Mouse (Mus musculus) limb, embryonic 14.5 days (tissue): ENCODE measurements at regions not wholly inside any gene's neighbourhood (a gene's known extent, or its start where the extent isn't known, plus 50 kb on each side); places are given as distances from the start of the nearest gene placed in this dataset.
"Not testable (repeated sequence)": the region's sequence is repeated elsewhere in the genome, so short reads cannot be mapped to it uniquely, and the experiment has no call there.

Experiments used
- ATAC-seq: fragments of 200-750 bp; cut with Nextera tagmentation; 2 replicates; pipeline ENCODE4 v1.8.0; 2017; ENCODE audit warnings: low read depth, moderate number of reproducible peaks, moderate TSS enrichment; ENCODE audit not compliant: low FRiP score
- DNase-seq: peaks from one replicate; pipeline ENCODE4 v3.0.0-alpha.2; 2015; ENCODE audit warnings: low spot score
- H3K27ac ChIP-seq: fragments of 300-500 bp; sonication (generic); replicated peaks from 2 replicates; pipeline ENCODE4 v1.5.1; 2014; ENCODE audit warnings: low read depth, mild to moderate bottlenecking, low read length, moderate library complexity, mixed read lengths
- H3K27me3 ChIP-seq: fragments of 300-500 bp; sonication (generic); 2 replicates; pipeline ENCODE4 v1.6.1; 2014; ENCODE audit warnings: low read length, mixed read lengths; ENCODE audit not compliant: control insufficient read depth, insufficient read depth
- H3K36me3 ChIP-seq: fragments of 300-500 bp; sonication (generic); 2 replicates; pipeline ENCODE4 v1.6.1; 2014; ENCODE audit warnings: mild to moderate bottlenecking, low read length, moderate library complexity, mixed read lengths; ENCODE audit not compliant: control insufficient read depth, insufficient read depth
- H3K4me1 ChIP-seq: fragments of 300-500 bp; sonication (generic); 2 replicates; pipeline ENCODE4 v1.6.1; 2014; ENCODE audit warnings: antibody characterized with exemption, low read length, mixed read lengths; ENCODE audit not compliant: control insufficient read depth, insufficient read depth
- H3K4me2 ChIP-seq: fragments of 300-500 bp; sonication (generic); replicated peaks from 2 replicates; pipeline ENCODE4 v1.6.1; 2014; ENCODE audit warnings: low read depth, mild to moderate bottlenecking, low read length, moderate library complexity; ENCODE audit not compliant: severe bottlenecking
- H3K4me3 ChIP-seq: fragments of 300-500 bp; sonication (generic); replicated peaks from 2 replicates; pipeline ENCODE4 v1.5.1; 2014; ENCODE audit warnings: low read length
- H3K9ac ChIP-seq: fragments of 300-500 bp; sonication (generic); 2 replicates; pipeline ENCODE4 v1.6.1; 2014; ENCODE audit warnings: mild to moderate bottlenecking, low read depth, low read length, moderate library complexity; ENCODE audit not compliant: severe bottlenecking
- H3K9me3 ChIP-seq: fragments of 300-500 bp; sonication (generic); 2 replicates; pipeline ENCODE4 v1.6.1; 2016; ENCODE audit warnings: low read length; ENCODE audit not compliant: control insufficient read depth
- POLR2A ChIP-seq: fragments of 200-500 bp; IDR thresholded peaks from 2 replicates; pipeline ENCODE4 v1.8.0; 2012; ENCODE audit warnings: inconsistent platforms, mild to moderate bottlenecking, moderate library complexity, borderline replicate concordance; ENCODE audit not compliant: insufficient read depth, insufficient read length; ENCODE audit errors: extremely low read depth
- WGBS: fragments of 180-500 bp; shearing (Covaris S2); extraction: QIAGEN DNeasy Blood & Tissue Kit; methylation state at CpG from one replicate; pipeline ENCODE4 v1.1.7; 2014; 5-methylcytosine and 5-hydroxymethylcytosine counted together

DNA sequence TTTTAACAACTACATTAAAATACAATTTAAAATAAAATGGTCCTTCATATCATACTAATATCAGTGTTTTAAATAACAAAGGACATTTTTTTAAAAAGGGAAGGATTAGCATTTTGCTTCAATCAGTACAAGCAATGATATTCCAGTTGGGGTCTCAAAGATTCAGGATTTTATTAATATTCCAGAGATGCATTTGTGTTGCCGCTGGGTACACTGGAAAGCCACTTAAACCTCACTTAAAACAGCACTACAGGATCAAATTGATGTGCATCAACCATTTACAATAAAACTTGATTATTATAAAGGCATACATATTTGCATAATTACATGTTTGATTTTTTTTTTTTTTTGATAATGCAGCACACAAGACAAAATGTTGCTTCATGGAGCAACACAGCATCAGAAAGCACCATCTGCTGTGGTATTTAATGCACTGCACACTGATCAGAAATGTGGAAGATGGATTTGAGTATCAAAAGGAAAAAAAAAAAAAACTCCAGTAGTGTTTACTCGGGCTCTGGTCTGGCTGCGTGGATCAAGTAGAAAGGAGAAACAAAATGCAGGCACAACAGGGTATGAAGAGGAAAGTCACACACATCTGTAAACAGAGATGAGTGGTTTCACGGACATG is 558.6 kb upstream of the Ptbp2 start:
- TF ChIP-seq POLR2A, result no peak
- Histone ChIP-seq H3K9ac (no peak overlapping the region), H3K27ac (no peak overlapping the region), H3K4me3 (no peak overlapping the region), H3K4me1 (no peaks in the 10 kb centered on the region), H3K4me2 (no peak overlapping the region), H3K27me3 (no peaks in the 10 kb centered on the region), H3K9me3 (no peaks in the 10 kb centered on the region), H3K36me3 (no peaks in the 10 kb centered on the region)
- DNase-seq (no peak), ATAC-seq (no peak)
- 76% methylated on average over 4 of the region's 4 CpGs for WGBS

DNA sequence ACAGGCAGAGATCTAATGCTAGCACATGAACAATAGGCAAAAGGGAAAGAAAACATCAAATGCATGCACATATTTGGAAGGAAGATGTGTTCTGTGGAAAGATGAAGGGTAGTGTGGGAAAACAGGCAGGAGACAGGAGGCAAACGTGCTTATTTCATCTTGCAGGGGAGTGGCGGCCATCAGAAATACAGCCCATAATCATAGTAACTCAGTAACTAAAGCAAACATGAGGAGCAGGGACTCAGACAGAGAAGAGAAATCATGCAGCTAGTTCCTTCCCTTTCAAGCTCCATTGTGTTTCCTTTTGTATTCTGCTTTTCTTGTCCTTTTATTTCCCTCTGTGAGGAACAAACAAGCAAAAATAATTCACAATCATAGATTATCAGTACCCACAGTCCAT is 557.6 kb upstream of the Ptbp2 start:
- WGBS, result 71% methylated on average over 2 of the region's 2 CpGs

DNA sequence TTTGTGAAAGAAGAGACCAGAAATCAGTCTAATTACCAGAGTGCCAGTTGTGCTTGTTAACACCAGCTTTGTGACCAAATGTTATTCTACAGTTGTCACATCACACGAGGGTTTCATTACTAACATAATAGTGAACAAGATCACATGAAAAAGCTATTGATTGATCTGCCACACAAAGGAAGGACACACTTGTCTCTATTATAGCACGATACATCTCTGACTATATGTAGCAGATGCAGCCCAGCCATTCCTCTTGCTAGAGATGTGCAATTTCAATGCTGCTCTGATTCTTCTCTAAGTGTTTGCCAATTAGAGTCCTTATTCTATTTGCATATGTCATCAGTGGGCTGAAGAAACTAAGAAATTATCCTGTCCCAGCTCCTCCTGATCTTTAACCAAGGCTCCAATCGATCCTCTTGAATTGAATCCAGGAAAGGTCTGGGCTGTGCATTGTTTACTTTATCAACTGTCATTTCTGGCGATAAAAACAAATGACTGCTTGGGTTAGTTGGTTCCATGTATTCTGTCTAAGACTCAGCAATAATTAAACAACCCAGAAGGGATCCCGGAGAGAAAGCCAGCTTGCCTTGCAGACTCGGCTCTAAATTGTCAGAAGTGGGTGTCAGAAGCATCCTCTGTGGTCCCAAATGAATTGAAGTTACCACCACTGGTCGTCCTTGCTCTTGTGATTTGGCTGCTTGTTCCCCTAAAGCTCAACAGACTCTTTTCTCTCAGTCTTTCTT is 551.7 kb upstream of the Ptbp2 start:
- Histone ChIP-seq H3K27me3 (no peaks in the 10 kb centered on the region), H3K36me3 (no peaks in the 10 kb centered on the region), H3K27ac (no peak overlapping the region), H3K4me3 (no peak overlapping the region), H3K4me1 (no peaks in the 10 kb centered on the region), H3K4me2 (no peak overlapping the region), H3K9ac (no peak overlapping the region), H3K9me3 (no peaks in the 10 kb centered on the region)
- no peak for DNase-seq
- WGBS, result 65% methylated on average over 7 of the region's 7 CpGs
- no peak for TF ChIP-seq POLR2A
- ATAC-seq, result no peak

More for the DNA sequence above, 557.6 kb upstream of the Ptbp2 start:
- TF ChIP-seq POLR2A, result no peak
- Histone ChIP-seq H3K4me3 (no peak overlapping the region), H3K27me3 (no peaks in the 10 kb centered on the region), H3K4me1 (no peaks in the 10 kb centered on the region), H3K9ac (no peak overlapping the region), H3K27ac (no peak overlapping the region), H3K36me3 (no peaks in the 10 kb centered on the region), H3K9me3 (no peaks in the 10 kb centered on the region), H3K4me2 (no peak overlapping the region)
- ATAC-seq, result no peak
- DNase-seq, result no peak

DNA sequence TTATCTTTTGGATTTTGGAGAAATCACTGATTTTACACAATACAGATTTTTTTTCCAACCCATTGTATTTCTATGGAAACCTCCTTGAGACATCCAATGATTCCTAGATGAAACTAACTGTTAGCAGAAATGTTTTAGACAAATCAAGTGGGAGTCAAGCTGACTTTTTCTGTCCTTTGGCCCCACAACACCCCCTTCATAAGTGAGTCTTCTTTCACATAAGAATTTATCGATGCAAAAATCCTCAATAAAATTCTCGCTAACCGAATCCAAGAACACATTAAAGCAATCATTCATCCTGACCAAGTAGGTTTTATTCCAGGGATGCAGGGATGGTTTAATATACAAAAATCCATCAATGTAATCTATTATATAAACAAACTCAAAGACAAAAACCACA is 522.8 kb upstream of the Ptbp2 start:
- not testable (repeated sequence) for ATAC-seq
- WGBS, result 88% methylated on average over 3 of the region's 3 CpGs

DNA sequence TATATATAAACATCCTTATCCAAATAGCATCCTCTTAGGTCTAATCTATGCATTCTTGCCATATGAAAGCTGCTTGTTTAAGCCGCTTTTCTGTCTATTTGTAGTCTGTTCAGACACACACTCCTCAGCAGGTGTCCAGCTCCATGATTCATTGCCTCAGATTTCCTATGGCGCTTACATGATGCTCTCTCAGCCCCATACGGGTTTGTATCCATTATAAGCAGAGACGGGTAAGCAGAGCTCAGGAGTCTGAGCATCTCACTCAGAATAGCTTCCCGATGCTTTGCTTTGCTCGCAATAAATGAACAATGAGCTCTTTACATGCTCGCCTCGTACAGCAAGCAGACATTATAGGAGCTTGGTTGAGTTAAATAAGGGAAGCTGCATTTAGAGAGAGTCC is 521.3 kb upstream of the Ptbp2 start:
- H3K4me2 ChIP-seq, result no peak overlapping the region
- H3K4me1 ChIP-seq, result no peaks in the 10 kb centered on the region
- no peaks in the 10 kb centered on the region for H3K36me3 ChIP-seq
- 79% methylated on average over 8 of the region's 8 CpGs for WGBS
- H3K27ac ChIP-seq, result no peak overlapping the region
- no peak overlapping the region for H3K4me3 ChIP-seq
- no peak for TF ChIP-seq POLR2A
- H3K9me3 ChIP-seq, result no peaks in the 10 kb centered on the region
- ATAC-seq, result no peak
- no peak overlapping the region for H3K9ac ChIP-seq
- no peaks in the 10 kb centered on the region for H3K27me3 ChIP-seq
- no peak for DNase-seq

More for the DNA sequence above, 522.8 kb upstream of the Ptbp2 start:
- not testable (repeated sequence) for H3K4me1 ChIP-seq, H3K9ac ChIP-seq, H3K27ac ChIP-seq, H3K36me3 ChIP-seq, H3K4me2 ChIP-seq, H3K9me3 ChIP-seq, H3K27me3 ChIP-seq, H3K4me3 ChIP-seq
- peak; percentile 7 for DNase-seq
